Mouse (Mus musculus): ENCODE measurements around the gene Olfr145. TPM values are rescaled to one million over a fixed set of nuclear protein-coding genes. Genes with fewer than 3 reads are reported as not detected.

Gene Olfr145
- polyA plus RNA-seq (2012; fragmentation: generic; extraction: Trizol): not detected

DNA sequence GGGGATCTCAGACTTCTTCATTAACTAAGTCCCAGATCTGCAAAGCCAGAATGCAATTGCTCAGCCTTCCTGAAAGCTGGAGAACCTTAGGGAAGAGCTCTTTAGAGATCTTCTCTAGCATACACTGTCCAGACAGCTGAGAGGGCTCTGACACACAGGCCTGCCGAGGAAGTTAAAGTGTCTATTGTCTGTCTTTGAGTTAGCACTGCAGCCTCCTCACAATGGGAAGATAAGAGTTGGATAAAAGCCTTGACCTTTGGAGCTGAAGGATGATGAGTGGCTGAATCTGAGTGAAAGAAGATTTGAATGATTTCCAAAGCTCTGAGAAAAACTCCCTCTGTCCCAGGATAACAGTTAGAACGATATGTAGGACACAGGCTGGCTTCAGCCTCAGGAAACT, at the start of gene Olfr145:
TSS of gene Olfr145 (plus strand) at position 64 of the 400 bp plus-strand sequence.
- no peak for TF ChIP-seq POLR2A (IDR thresholded peaks at IDR 0.05; ENCODE audit: insufficient read length, low read depth)
- TF ChIP-seq MYOG (IDR thresholded peaks at IDR 0.05; ENCODE audit: control insufficient read depth in 1 of 3, insufficient read depth in 1 of 3, insufficient read length in 2 of 3, low read depth in 2 of 3): no peak
- TF ChIP-seq E2F4 (IDR thresholded peaks at IDR 0.05; ENCODE audit: insufficient read depth): no peak
- no peak for TF ChIP-seq MAX (IDR thresholded peaks at IDR 0.05; ENCODE audit: low read depth)
- no peak for TF ChIP-seq MYOD1 (IDR thresholded peaks at IDR 0.05; ENCODE audit: control insufficient read depth in 1 of 3, insufficient read length in 2 of 3, low read depth in 2 of 3)
- no peak for TF ChIP-seq REST (IDR thresholded peaks at IDR 0.05; ENCODE audit: insufficient read depth, insufficient read length)
- TF ChIP-seq POLR2AphosphoS2 (IDR thresholded peaks at IDR 0.05; ENCODE audit: insufficient read length, low read depth): no peak
- no peak for TF ChIP-seq TCF12 (IDR thresholded peaks at IDR 0.05; ENCODE audit: insufficient read depth, poor library complexity, severe bottlenecking)
- TF ChIP-seq SRF (IDR thresholded peaks at IDR 0.05; ENCODE audit: control insufficient read depth, insufficient read length, low read depth): no peak
- no peak for TF ChIP-seq USF1 (IDR thresholded peaks at IDR 0.05; ENCODE audit: low read depth)
- TF ChIP-seq TCF3 (IDR thresholded peaks at IDR 0.05; ENCODE audit: insufficient read length, low read depth): no peak

DNA sequence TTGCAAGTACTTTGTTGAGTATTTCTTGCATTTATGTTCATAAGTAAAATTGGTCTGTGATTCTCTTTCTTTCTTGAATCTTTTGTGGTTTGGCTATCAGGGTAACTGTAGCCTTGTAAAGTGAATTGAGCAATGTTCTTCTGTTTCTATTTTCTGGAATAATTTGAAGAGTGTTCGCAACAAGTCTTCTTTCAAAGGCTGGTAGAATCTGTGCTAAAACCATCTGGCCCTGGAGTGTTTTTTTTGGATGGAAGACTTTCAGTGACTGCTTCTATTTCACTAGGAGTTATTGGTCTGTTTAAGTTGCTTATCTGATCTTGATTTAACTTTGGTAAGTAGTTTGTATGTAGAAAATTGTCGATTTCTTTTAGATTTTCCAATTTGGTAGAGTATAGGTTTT, 47.3 kb upstream of the Olfr145 start:
- TF ChIP-seq USF1 (IDR thresholded peaks at IDR 0.05; ENCODE audit: low read depth): no peak
- no peak for TF ChIP-seq MYOG (IDR thresholded peaks at IDR 0.05; ENCODE audit: control insufficient read depth in 1 of 3, insufficient read depth in 1 of 3, insufficient read length in 2 of 3, low read depth in 2 of 3)
- no peak for TF ChIP-seq TCF12 (IDR thresholded peaks at IDR 0.05; ENCODE audit: insufficient read depth, poor library complexity, severe bottlenecking)
- no peak for TF ChIP-seq POLR2A (IDR thresholded peaks at IDR 0.05; ENCODE audit: insufficient read length, low read depth)
- TF ChIP-seq TCF3 (IDR thresholded peaks at IDR 0.05; ENCODE audit: insufficient read length, low read depth): no peak
- TF ChIP-seq SRF (IDR thresholded peaks at IDR 0.05; ENCODE audit: control insufficient read depth, insufficient read length, low read depth): no peak
- no peak for TF ChIP-seq CEBPB (IDR thresholded peaks at IDR 0.05; ENCODE audit: insufficient read depth, poor library complexity, severe bottlenecking)
- no peak for TF ChIP-seq REST (IDR thresholded peaks at IDR 0.05; ENCODE audit: insufficient read depth, insufficient read length)
- Histone ChIP-seq H3K36me3 (ENCODE audit: control insufficient read depth, insufficient read depth) (no peaks in the 10 kb centered on the region), H3K4me3 (no peak overlapping the region), H3K4me2 (ENCODE audit: low read depth) (no peak overlapping the region), H3K27me3 (ENCODE audit: control insufficient read depth, insufficient read depth, insufficient read length) (no peaks in the 10 kb centered on the region), H3K79me2 (ENCODE audit: control insufficient read depth, insufficient read depth) (no peaks in the 10 kb centered on the region), H3ac (ENCODE audit: control insufficient read depth, insufficient read length) (no peak overlapping the region)

More for the DNA sequence above, at the start of gene Olfr145:
- no peak within 1 kb of the TSS for H3K4me3 ChIP-seq
- H3ac ChIP-seq (ENCODE audit: control insufficient read depth, insufficient read length): no peak within 1 kb of the TSS
- H3K27me3 ChIP-seq (ENCODE audit: control insufficient read depth, insufficient read depth, insufficient read length): no peaks in the 10 kb centered on the region
- H3K79me2 ChIP-seq (ENCODE audit: control insufficient read depth, insufficient read depth): no peaks in the 10 kb centered on the region
- no peak within 1 kb of the TSS for H3K4me2 ChIP-seq (ENCODE audit: low read depth)
- H3K36me3 ChIP-seq (ENCODE audit: control insufficient read depth, insufficient read depth): no peaks in the 10 kb centered on the region

DNA sequence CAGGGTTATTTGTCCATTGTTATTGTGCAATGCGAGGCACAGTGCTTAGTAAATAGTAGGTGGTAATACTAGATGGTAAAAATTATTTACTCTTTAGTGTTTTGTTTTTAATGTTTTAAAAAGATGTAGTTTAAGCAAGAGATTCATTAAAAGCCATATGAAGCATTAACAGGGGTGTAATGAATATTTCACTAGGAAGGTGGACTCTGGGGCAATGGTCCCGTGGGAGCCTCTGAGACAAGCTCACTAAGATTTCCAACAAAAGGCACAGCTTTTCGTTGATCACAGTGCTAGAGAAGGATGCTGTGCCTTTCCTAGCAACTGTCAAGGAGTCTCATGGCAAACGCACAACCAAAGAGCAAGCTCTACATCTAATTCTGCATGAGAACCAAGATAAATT, 42.6 kb upstream of the Olfr145 start, which contains the start of gene Olfr877:
TSS of gene Olfr877 (plus strand) at position 301 of the 400 bp plus-strand sequence.
- no peak for TF ChIP-seq USF1 (IDR thresholded peaks at IDR 0.05; ENCODE audit: low read depth)
- TF ChIP-seq POLR2A (IDR thresholded peaks at IDR 0.05; ENCODE audit: insufficient read length, low read depth): no peak
- no peak for TF ChIP-seq REST (IDR thresholded peaks at IDR 0.05; ENCODE audit: insufficient read depth, insufficient read length)
- TF ChIP-seq TCF12 (IDR thresholded peaks at IDR 0.05; ENCODE audit: insufficient read depth, poor library complexity, severe bottlenecking): no peak
- TF ChIP-seq POLR2AphosphoS2 (IDR thresholded peaks at IDR 0.05; ENCODE audit: insufficient read length, low read depth): no peak
- no peak for TF ChIP-seq MYOD1 (IDR thresholded peaks at IDR 0.05; ENCODE audit: control insufficient read depth in 1 of 3, insufficient read length in 2 of 3, low read depth in 2 of 3)
- no peak for TF ChIP-seq MYOG (IDR thresholded peaks at IDR 0.05; ENCODE audit: control insufficient read depth in 1 of 3, insufficient read depth in 1 of 3, insufficient read length in 2 of 3, low read depth in 2 of 3)
- TF ChIP-seq TCF3 (IDR thresholded peaks at IDR 0.05; ENCODE audit: insufficient read length, low read depth): no peak
- TF ChIP-seq E2F4 (IDR thresholded peaks at IDR 0.05; ENCODE audit: insufficient read depth): no peak
- no peak for TF ChIP-seq MAX (IDR thresholded peaks at IDR 0.05; ENCODE audit: low read depth)
- Histone ChIP-seq H3K4me3 (no peak within 1 kb of the TSS), H3K4me2 (ENCODE audit: low read depth) (no peak within 1 kb of the TSS), H3K79me2 (ENCODE audit: control insufficient read depth, insufficient read depth) (no peaks in the 10 kb centered on the region), H3K36me3 (ENCODE audit: control insufficient read depth, insufficient read depth) (no peaks in the 10 kb centered on the region), H3K27me3 (ENCODE audit: control insufficient read depth, insufficient read depth, insufficient read length) (no peaks in the 10 kb centered on the region), H3ac (ENCODE audit: control insufficient read depth, insufficient read length) (no peak within 1 kb of the TSS)

DNA sequence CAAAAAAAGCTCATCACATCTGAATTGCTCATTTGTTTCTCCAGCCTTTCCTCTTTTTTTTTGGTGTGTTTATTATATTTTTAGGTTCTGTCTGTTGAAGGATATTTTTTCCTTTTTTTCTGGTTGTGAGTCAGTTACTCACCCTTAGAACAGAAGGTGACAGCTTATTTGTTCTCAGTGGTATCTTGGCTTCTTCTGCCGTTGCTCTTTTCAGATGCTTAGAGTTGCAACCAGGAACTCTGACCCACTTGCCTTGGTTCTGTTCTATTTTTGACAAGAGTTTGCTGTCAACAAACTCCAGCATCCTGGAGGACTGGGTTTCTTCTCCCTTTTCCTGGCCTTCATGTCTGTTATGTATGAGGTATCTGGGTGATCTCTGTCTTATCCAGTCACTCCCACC, 33.2 kb upstream of the Olfr145 start:
- no peak overlapping the region for H3ac ChIP-seq (ENCODE audit: control insufficient read depth, insufficient read length)
- H3K4me2 ChIP-seq (ENCODE audit: low read depth): no peak overlapping the region
- H3K27me3 ChIP-seq (ENCODE audit: control insufficient read depth, insufficient read depth, insufficient read length): no peaks in the 10 kb centered on the region
- no peak for TF ChIP-seq TCF3 (IDR thresholded peaks at IDR 0.05; ENCODE audit: insufficient read length, low read depth)
- no peak for TF ChIP-seq MAX (IDR thresholded peaks at IDR 0.05; ENCODE audit: low read depth)
- no peak for TF ChIP-seq REST (IDR thresholded peaks at IDR 0.05; ENCODE audit: insufficient read depth, insufficient read length)
- TF ChIP-seq MYOD1 (IDR thresholded peaks at IDR 0.05; ENCODE audit: control insufficient read depth in 1 of 3, insufficient read length in 2 of 3, low read depth in 2 of 3): no peak
- no peak for TF ChIP-seq POLR2AphosphoS2 (IDR thresholded peaks at IDR 0.05; ENCODE audit: insufficient read length, low read depth)
- no peak for TF ChIP-seq CEBPB (IDR thresholded peaks at IDR 0.05; ENCODE audit: insufficient read depth, poor library complexity, severe bottlenecking)
- no peak for TF ChIP-seq POLR2A (IDR thresholded peaks at IDR 0.05; ENCODE audit: insufficient read length, low read depth)
- no peak for TF ChIP-seq SRF (IDR thresholded peaks at IDR 0.05; ENCODE audit: control insufficient read depth, insufficient read length, low read depth)
- no peak for TF ChIP-seq MYOG (IDR thresholded peaks at IDR 0.05; ENCODE audit: control insufficient read depth in 1 of 3, insufficient read depth in 1 of 3, insufficient read length in 2 of 3, low read depth in 2 of 3)
- no peak for TF ChIP-seq USF1 (IDR thresholded peaks at IDR 0.05; ENCODE audit: low read depth)
- TF ChIP-seq E2F4 (IDR thresholded peaks at IDR 0.05; ENCODE audit: insufficient read depth): no peak
- no peak for TF ChIP-seq TCF12 (IDR thresholded peaks at IDR 0.05; ENCODE audit: insufficient read depth, poor library complexity, severe bottlenecking)
- H3K36me3 ChIP-seq (ENCODE audit: control insufficient read depth, insufficient read depth): no peaks in the 10 kb centered on the region
- no peak overlapping the region for H3K4me3 ChIP-seq
- H3K79me2 ChIP-seq (ENCODE audit: control insufficient read depth, insufficient read depth): no peaks in the 10 kb centered on the region

Measured in myocyte (in vitro differentiated cells).